Mouse (Mus musculus) liver, embryonic 16.5 days (tissue): Measurements from ENCODE around the gene Lrrc29. TPM values are rescaled to one million over a fixed set of nuclear protein-coding genes. Genes with fewer than 3 reads are reported as not detected.
A peak's percentile ranks its signal among the peaks of the same experiment; 100 is the strongest.

Experiments used
- ATAC-seq: fragments of 200-750 bp; cut with Nextera tagmentation; 2 replicates; pipeline ENCODE4 v1.8.0; 2017; ENCODE audit warnings: low read depth, mild to moderate bottlenecking, moderate number of reproducible peaks, moderate library complexity
- H3K27ac ChIP-seq: fragments of 300-500 bp; sonication (generic); 2 replicates; pipeline ENCODE4 v1.5.1; 2014; ENCODE audit warnings: mild to moderate bottlenecking, low read length
- H3K27me3 ChIP-seq: fragments of 300-500 bp; sonication (generic); 2 replicates; pipeline ENCODE4 v1.6.1; 2014; ENCODE audit warnings: low read depth, low read length, mixed read lengths; ENCODE audit not compliant: control insufficient read depth, insufficient read depth
- H3K36me3 ChIP-seq: fragments of 300-500 bp; sonication (generic); 2 replicates; pipeline ENCODE4 v1.6.1; 2014; ENCODE audit warnings: mild to moderate bottlenecking; ENCODE audit not compliant: control insufficient read depth, insufficient read depth
- H3K4me1 ChIP-seq: fragments of 300-500 bp; sonication (generic); 2 replicates; pipeline ENCODE4 v1.6.1; 2014; ENCODE audit warnings: low read depth, low read length, mixed read lengths; ENCODE audit not compliant: control insufficient read depth
- H3K4me2 ChIP-seq: fragments of 300-500 bp; sonication (generic); 2 replicates; pipeline ENCODE4 v1.6.1; 2014; ENCODE audit warnings: low read depth, low read length, mixed read lengths
- H3K4me3 ChIP-seq: fragments of 300-500 bp; sonication (generic); 2 replicates; pipeline ENCODE4 v1.5.1; 2014; ENCODE audit warnings: low read depth, mild to moderate bottlenecking, low read length
- H3K9ac ChIP-seq: fragments of 300-500 bp; sonication (generic); 2 replicates; pipeline ENCODE4 v1.6.1; 2014; ENCODE audit warnings: low read depth, low read length
- H3K9me3 ChIP-seq: fragments of 300-500 bp; sonication (generic); replicated peaks from 2 replicates; pipeline ENCODE4 v1.6.1; 2016; ENCODE audit warnings: low read length; ENCODE audit not compliant: control insufficient read depth
- whole genome bisulfite sequencing: fragments of 180-500 bp; shearing (Covaris S2); extraction: QIAGEN DNeasy Blood & Tissue Kit; methylation state at CpG from one replicate; pipeline ENCODE4 v1.1.7; 2014; ENCODE audit not compliant: insufficient replicate concordance; 5-methylcytosine and 5-hydroxymethylcytosine counted together
- polyA plus RNA-seq: library from polyadenylated mRNA; unstranded; fragments of >200 nt; fragmentation: Nextera tagmentation; extraction: Ambion mirVana; gene quantifications from 2 replicates; pipeline ENCODE4 v1.2.1, GENCODE M21; 2015

Gene Lrrc29
- polyA plus RNA-seq, 1 experiment from 2014 or later = 12.5 TPM

DNA sequence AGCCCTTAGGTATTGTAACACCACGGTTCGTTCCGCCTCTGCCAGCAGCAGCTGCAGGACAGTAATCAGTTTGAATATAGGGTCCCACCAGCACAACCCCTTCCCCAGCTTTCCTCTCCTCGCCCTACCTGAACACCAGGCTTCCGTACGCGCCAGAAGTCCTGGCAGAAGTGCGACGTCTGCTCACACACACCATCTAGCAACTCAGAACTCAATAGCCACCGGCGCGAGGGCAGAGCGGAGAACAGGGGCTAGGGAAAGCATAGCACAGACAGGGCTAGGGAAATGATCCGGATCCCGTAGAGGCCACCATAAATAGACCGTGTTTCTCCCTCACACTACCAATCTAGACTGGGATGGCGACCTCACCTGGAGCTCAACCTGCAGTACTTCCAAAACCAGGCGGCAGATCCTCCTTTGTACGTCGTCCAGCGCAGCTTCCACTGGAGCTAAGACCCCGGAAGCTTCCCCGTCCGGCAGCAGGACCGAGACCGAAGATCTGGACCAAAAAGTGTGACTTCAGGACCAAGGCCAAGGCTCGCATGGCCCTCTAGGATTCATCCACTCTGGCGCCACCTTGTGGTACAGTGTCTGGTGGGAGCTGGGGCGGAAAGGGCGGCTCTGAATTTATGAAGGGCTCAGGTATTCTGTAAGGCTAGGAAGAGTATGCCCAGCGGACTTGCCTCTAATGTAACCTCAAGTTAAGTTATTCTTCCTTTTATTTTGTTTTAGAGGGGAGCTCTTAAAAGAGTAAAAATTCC, 35.3 kb downstream of the Lrrc29 start:
- H3K4me3 ChIP-seq = no peak overlapping the region
- no peak for ATAC-seq
- H3K4me1 ChIP-seq = peaks cover 23% of the 10 kb centered on the region

DNA sequence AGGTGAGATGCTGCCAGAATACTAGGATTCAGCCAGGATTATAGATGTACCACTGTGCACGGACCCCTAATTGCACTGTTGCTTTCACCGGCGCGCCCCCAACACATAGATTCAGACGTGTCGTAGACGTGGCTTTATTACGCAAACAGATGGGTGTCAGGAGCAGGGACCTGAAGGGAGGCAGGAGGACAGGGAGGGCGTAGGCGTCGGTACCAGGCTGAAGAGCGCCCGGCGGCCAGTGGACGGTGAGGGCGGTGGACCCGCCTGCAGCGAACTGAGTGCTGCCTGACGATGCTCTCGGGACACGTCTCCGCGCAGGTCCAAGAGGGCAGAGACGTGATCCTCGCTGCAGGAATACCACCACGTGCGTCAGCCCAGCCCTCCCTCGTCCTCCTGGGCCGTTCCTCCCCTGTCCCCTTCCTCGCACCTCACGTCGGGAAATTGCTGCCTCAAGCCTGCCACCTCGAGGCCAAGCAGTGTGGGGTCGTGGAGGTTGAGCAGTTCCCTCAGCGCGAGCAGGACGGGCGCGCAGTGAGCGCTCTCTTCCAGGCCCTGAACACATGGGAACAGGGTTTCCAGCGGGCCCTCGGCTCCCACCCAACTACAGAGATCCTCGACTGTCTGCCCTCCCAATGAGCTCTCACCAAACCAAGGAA, 36.1 kb downstream of the Lrrc29 start, which contains the start of gene 4931428F04Rik:
Gene 4931428F04Rik, minus strand, starts transcription at position 60 of the 656 bp plus-strand sequence.
- Histone ChIP-seq H3K27ac (0 out of 2 replicates have a peak within 1 kb of the TSS, but pooled peaks have one; percentile 26), H3K4me3 (peak within 1 kb of the TSS; percentile 62), H3K9ac (peak within 1 kb of the TSS; percentile 39), H3K27me3 (peaks cover 20% of the 10 kb centered on the region), H3K4me2 (peak within 1 kb of the TSS; percentile 84), H3K4me1 (peaks cover 23% of the 10 kb centered on the region), H3K36me3 (no peaks in the 10 kb centered on the region), H3K9me3 (no peaks in the 10 kb centered on the region)
- ATAC-seq = no peak; the same call in none of the 2 replicates
- WGBS = 4% methylated on average over 43 of the region's 43 CpGs

More for the DNA sequence above, 35.3 kb downstream of the Lrrc29 start:
- Histone ChIP-seq H3K9me3 (no peaks in the 10 kb centered on the region), H3K9ac (no peak overlapping the region), H3K4me2 (peak overlapping the region; percentile 84; the same call in 1 of the 2 replicates), H3K27ac (no peak overlapping the region), H3K36me3 (no peaks in the 10 kb centered on the region), H3K27me3 (peaks cover 15% of the 10 kb centered on the region)
- WGBS = 16% methylated on average over 31 of the region's 31 CpGs

DNA sequence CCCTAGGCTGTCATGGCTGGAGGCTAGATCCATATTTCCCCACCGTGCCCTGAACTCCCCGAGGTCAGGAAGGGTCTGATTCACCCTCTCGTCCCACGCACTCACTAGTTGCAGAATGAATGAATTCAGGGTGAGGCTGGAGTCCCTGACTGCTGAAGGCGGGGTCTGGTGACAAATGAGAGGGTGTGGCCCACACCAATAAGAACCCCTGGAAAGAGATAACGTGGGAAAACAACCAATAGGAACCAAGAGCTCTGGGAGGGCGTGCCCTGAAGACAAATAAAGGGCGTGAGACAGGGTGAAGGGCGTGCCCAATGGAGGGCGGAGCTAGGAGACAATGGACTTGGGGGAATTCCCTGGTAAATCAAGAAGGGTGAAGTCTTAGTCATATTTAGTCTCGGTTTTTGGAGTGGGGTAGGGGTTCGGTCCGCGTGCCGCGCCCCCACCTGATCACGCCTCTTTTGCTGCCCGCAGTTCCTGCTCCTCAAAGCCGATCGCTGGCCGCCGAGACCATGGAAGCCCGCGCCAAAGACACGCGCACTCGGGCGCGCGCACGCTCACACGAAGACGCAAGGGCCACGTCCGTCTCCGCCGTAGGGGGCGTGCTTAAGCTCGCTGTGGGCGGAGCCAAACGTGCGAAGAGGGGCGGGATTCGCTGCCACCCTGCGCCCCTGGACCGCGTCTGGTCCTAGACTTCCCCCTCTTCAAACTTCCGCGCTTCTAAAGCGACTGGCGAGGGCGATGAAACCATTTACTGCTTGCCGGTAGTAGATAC, 36.9 kb downstream of the Lrrc29 start:
- ATAC-seq = peak; percentile 84
- WGBS = under 1% methylated on average over 53 of the region's 53 CpGs
- Histone ChIP-seq H3K9me3 (no peaks in the 10 kb centered on the region), H3K4me3 (peak overlapping the region; percentile 62), H3K4me1 (peaks cover 23% of the 10 kb centered on the region), H3K27me3 (peaks cover 23% of the 10 kb centered on the region), H3K27ac (0 out of 2 replicates have a peak overlapping the region, but pooled peaks have one; percentile 26), H3K4me2 (peak overlapping the region; percentile 84), H3K9ac (peak overlapping the region; percentile 39), H3K36me3 (no peaks in the 10 kb centered on the region)

DNA sequence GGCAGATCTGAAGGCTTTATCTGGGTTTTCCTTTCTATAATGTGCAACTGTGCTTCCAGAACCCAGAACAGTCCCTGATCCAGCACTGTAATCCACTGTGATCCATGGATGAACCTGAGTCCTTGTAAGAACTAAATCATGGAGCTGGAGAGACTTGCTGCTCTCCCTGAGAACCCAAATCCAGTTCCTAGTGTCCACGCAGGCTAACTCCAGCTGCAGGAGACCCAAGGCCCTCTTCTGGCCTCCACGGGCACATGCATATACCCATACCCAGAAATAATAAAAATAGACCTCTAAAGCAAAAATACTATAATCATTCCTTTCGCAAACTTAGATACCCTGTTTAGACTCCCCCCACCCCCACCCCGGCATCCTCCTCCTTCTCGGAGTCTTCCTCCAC, 37.8 kb downstream of the Lrrc29 start:
- no peak overlapping the region for H3K9ac ChIP-seq
- H3K27me3 ChIP-seq = peaks cover 23% of the 10 kb centered on the region
- ATAC-seq = no peak
- no peaks in the 10 kb centered on the region for H3K36me3 ChIP-seq
- H3K9me3 ChIP-seq = no peaks in the 10 kb centered on the region
- peaks cover 24% of the 10 kb centered on the region for H3K4me1 ChIP-seq
- 85% methylated on average over 5 of the region's 5 CpGs for whole genome bisulfite sequencing
- no peak overlapping the region for H3K4me3 ChIP-seq
- no peak overlapping the region for H3K4me2 ChIP-seq
- H3K27ac ChIP-seq = no peak overlapping the region

DNA sequence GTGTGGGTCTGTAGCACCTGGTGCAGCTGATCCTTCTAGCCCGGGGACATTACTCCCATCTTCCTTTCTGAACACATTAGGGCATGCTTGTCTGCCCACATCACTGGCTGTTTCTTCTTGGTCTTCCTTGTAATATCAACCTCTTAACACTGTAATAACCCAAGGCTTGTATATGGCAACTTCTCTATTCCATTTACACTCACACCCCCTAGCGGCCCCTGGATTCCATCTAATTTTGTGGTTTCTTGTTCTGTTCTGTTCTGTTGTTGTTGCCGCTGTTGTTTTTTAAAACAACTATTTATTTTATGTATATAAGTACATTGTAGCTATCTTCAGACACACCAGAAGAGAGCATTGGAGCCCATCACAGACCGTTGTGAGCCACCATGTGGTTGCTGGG, 39.2 kb downstream of the Lrrc29 start:
- H3K4me2 ChIP-seq = no peak overlapping the region
- no peak for ATAC-seq
- H3K4me1 ChIP-seq = peaks cover 31% of the 10 kb centered on the region
- H3K4me3 ChIP-seq = no peak overlapping the region
- H3K36me3 ChIP-seq = no peaks in the 10 kb centered on the region
- H3K27me3 ChIP-seq = peaks cover 23% of the 10 kb centered on the region
- H3K9me3 ChIP-seq = no peaks in the 10 kb centered on the region
- no peak overlapping the region for H3K27ac ChIP-seq
- 71% methylated on average over 4 of the region's 4 CpGs for WGBS
- no peak overlapping the region for H3K9ac ChIP-seq

DNA sequence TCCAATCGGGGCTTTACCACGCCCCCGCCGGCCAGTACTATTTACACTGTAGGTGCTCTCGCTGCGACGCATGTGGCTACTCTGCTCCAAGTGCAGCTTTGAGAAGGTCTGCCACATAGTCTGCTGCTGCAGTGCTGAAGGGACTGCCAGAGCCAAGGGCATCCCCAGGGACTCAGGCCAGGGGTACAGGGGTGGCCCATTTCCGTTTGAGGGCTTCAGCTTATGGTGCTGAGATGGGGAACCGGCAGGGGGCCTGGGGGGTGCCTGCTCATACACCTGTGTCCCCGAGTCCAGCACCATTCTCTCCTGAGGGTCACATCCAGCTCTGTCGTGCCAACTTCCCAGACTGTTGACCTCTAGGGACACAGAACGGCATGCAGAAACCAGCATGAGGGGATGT, 40.6 kb downstream of the Lrrc29 start:
- ATAC-seq = no peak
- H3K4me3 ChIP-seq = no peak overlapping the region
- 57% methylated on average over 12 of the region's 12 CpGs for WGBS

DNA sequence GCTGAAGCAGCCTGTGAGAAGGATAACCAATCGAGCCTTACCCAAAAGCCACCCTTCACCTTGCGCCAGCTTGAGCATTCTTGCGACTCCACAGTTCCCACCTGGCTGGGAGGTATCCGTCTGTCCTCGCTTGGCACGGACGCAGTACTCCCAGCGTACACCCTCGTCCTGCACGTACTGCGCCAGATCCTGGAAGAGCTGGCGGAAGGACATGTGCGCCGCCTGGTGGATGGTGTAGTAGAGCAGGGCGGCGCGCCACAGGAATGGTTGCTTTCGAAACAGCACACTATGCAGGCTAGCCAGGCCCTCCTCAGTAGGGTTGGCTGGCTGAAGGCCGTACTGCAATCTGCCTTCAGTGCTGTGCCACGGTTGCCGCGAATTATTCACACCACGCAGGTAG, 43.0 kb downstream of the Lrrc29 start:
- peaks cover 16% of the 10 kb centered on the region for H3K4me1 ChIP-seq
- H3K4me2 ChIP-seq = peak overlapping the region; percentile 28
- WGBS = 22% methylated on average over 23 of the region's 23 CpGs
- H3K4me3 ChIP-seq = no peak overlapping the region
- peaks cover 32% of the 10 kb centered on the region for H3K27me3 ChIP-seq
- H3K27ac ChIP-seq = no peak overlapping the region
- no peaks in the 10 kb centered on the region for H3K9me3 ChIP-seq
- H3K9ac ChIP-seq = no peak overlapping the region
- no peaks in the 10 kb centered on the region for H3K36me3 ChIP-seq
- peak; percentile 78 for ATAC-seq

More for the DNA sequence above, 40.6 kb downstream of the Lrrc29 start:
- H3K4me2 ChIP-seq = no peak overlapping the region
- peaks cover 27% of the 10 kb centered on the region for H3K4me1 ChIP-seq
- peaks cover 21% of the 10 kb centered on the region for H3K27me3 ChIP-seq
- H3K36me3 ChIP-seq = no peaks in the 10 kb centered on the region
- no peaks in the 10 kb centered on the region for H3K9me3 ChIP-seq
- H3K27ac ChIP-seq = no peak overlapping the region
- no peak overlapping the region for H3K9ac ChIP-seq

DNA sequence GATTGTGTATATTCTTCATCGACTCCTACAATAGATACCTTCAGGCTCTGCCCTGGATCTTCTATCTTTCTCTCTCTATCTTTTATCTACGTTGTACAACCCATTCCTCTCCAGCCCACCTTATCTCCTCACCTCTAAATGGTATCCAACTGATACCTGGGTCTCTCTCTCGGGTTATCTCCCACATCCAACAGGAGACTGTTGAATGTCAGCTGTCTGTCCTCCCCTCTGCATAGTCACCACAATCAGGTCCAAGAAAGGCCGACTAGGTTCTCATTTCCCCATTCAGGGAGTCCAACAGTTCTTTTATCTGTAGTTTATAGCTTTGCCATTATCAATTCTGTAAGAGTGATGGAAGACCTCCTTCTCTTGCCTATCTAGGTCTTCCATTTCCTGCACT, 43.8 kb downstream of the Lrrc29 start:
- no peak overlapping the region for H3K4me2 ChIP-seq
- no peak for ATAC-seq
- H3K9ac ChIP-seq = no peak overlapping the region
- H3K4me3 ChIP-seq = no peak overlapping the region
- WGBS = 31% methylated on average over 4 of the region's 4 CpGs
- no peaks in the 10 kb centered on the region for H3K36me3 ChIP-seq
- peaks cover 16% of the 10 kb centered on the region for H3K4me1 ChIP-seq
- no peak overlapping the region for H3K27ac ChIP-seq
- H3K9me3 ChIP-seq = no peaks in the 10 kb centered on the region
- H3K27me3 ChIP-seq = peaks cover 40% of the 10 kb centered on the region
